Mouse (Mus musculus) lung, adult 10 weeks (tissue): ENCODE results near the gene Lgals7. TPM values are rescaled to one million over a fixed set of nuclear protein-coding genes. Genes with fewer than 3 reads are reported as not detected.

ENCODE experiments used
- polyA plus RNA-seq: library from polyadenylated mRNA; stranded (reverse); fragments of 350-450 nt; fragmentation: Illumina TruSeq; extraction: RNeasy Lipid Tissue Mini Kit (QIAGEN cat#74804); gene quantifications from one replicate; pipeline ENCODE4 v1.2.3, GENCODE M21; 2014; ENCODE audit warnings: low read depth, low replicate concordance; ENCODE audit not compliant: insufficient read depth

The Lgals7 gene
- polyA plus RNA-seq, result 4.1 TPM

GRCm38 (mm10) chr7:28863540-28863939, at the start of gene Lgals7:
TSS of gene Lgals7 (plus strand) at chr7:28863853.

GRCm38 (mm10) chr7:28824941-28825685, 38.5 kb upstream of the Lgals7 start, which contains the start of gene Ech1:
TSS of gene Ech1 (plus strand) at chr7:28825217.

GRCm38 (mm10) chr7:28833723-28834347, 29.8 kb upstream of the Lgals7 start, which contains the start of gene Lgals4:
TSS of gene Lgals4 (plus strand) at chr7:28833854.

GRCm38 (mm10) chr7:28881199-28881598, 17.5 kb downstream of the Lgals7 start, which contains the start of gene Capn12:
TSS of gene Capn12 (plus strand) at chr7:28881422.

Other genes with a start within 250 kb of the Lgals7 start
- not detected for gene Acp7, start 232.5 kb upstream of the Lgals7 start, polyA plus RNA-seq
- 0.96 TPM for gene Fbxo27, start 171.0 kb upstream of the Lgals7 start, polyA plus RNA-seq
- 2.8 TPM for gene Fbxo17, start 147.0 kb upstream of the Lgals7 start, polyA plus RNA-seq
- gene Mrps12, start 122.0 kb upstream of the Lgals7 start, polyA plus RNA-seq, result 66.0 TPM
- gene Sars2, start 121.9 kb upstream of the Lgals7 start, polyA plus RNA-seq, result 3.8 TPM
- not detected for gene Ccer2, start 107.7 kb upstream of the Lgals7 start, polyA plus RNA-seq
- gene Sirt2, start 97.1 kb upstream of the Lgals7 start, polyA plus RNA-seq, result 47.9 TPM
- 29.6 TPM for gene Nfkbib, start 96.3 kb upstream of the Lgals7 start, polyA plus RNA-seq
- gene Rinl, start 74.9 kb upstream of the Lgals7 start, polyA plus RNA-seq, result 16.0 TPM
- gene Hnrnpl, start 55.3 kb upstream of the Lgals7 start, polyA plus RNA-seq, result 124 TPM
- gene Ech1, start 38.6 kb upstream of the Lgals7 start, polyA plus RNA-seq, result 181 TPM
- 7.3 TPM for gene Lgals4, start 30.0 kb upstream of the Lgals7 start, polyA plus RNA-seq
- gene Capn12, start 17.6 kb downstream of the Lgals7 start, polyA plus RNA-seq, result 0.07 TPM
- gene Actn4, start 98.5 kb downstream of the Lgals7 start, polyA plus RNA-seq, result 93.9 TPM
- gene Eif3k, start 118.0 kb downstream of the Lgals7 start, polyA plus RNA-seq, result 297 TPM
- 16.5 TPM for gene Map4k1, start 118.2 kb downstream of the Lgals7 start, polyA plus RNA-seq